Mouse (Mus musculus) limb, embryonic 14.5 days (tissue): Measurements from ENCODE around the gene Plscr3. TPM values are rescaled to one million over a fixed set of nuclear protein-coding genes. Genes with fewer than 3 reads are reported as not detected.

Experiments used
- ATAC-seq: fragments of 200-750 bp; cut with Nextera tagmentation; 2 replicates; pipeline ENCODE4 v1.8.0; 2017; ENCODE audit warnings: low read depth, moderate number of reproducible peaks, moderate TSS enrichment; ENCODE audit not compliant: low FRiP score
- DNase-seq: peaks from one replicate; pipeline ENCODE4 v3.0.0-alpha.2; 2015; ENCODE audit warnings: low spot score
- H3K27ac ChIP-seq: fragments of 300-500 bp; sonication (generic); replicated peaks from 2 replicates; pipeline ENCODE4 v1.5.1; 2014; ENCODE audit warnings: low read depth, mild to moderate bottlenecking, low read length, moderate library complexity, mixed read lengths
- H3K27me3 ChIP-seq: fragments of 300-500 bp; sonication (generic); 2 replicates; pipeline ENCODE4 v1.6.1; 2014; ENCODE audit warnings: low read length, mixed read lengths; ENCODE audit not compliant: control insufficient read depth, insufficient read depth
- H3K36me3 ChIP-seq: fragments of 300-500 bp; sonication (generic); 2 replicates; pipeline ENCODE4 v1.6.1; 2014; ENCODE audit warnings: mild to moderate bottlenecking, low read length, moderate library complexity, mixed read lengths; ENCODE audit not compliant: control insufficient read depth, insufficient read depth
- H3K4me1 ChIP-seq: fragments of 300-500 bp; sonication (generic); 2 replicates; pipeline ENCODE4 v1.6.1; 2014; ENCODE audit warnings: antibody characterized with exemption, low read length, mixed read lengths; ENCODE audit not compliant: control insufficient read depth, insufficient read depth
- H3K4me2 ChIP-seq: fragments of 300-500 bp; sonication (generic); replicated peaks from 2 replicates; pipeline ENCODE4 v1.6.1; 2014; ENCODE audit warnings: low read depth, mild to moderate bottlenecking, low read length, moderate library complexity; ENCODE audit not compliant: severe bottlenecking
- H3K4me3 ChIP-seq: fragments of 300-500 bp; sonication (generic); replicated peaks from 2 replicates; pipeline ENCODE4 v1.5.1; 2014; ENCODE audit warnings: low read length
- H3K9ac ChIP-seq: fragments of 300-500 bp; sonication (generic); 2 replicates; pipeline ENCODE4 v1.6.1; 2014; ENCODE audit warnings: mild to moderate bottlenecking, low read depth, low read length, moderate library complexity; ENCODE audit not compliant: severe bottlenecking
- H3K9me3 ChIP-seq: fragments of 300-500 bp; sonication (generic); 2 replicates; pipeline ENCODE4 v1.6.1; 2016; ENCODE audit warnings: low read length; ENCODE audit not compliant: control insufficient read depth
- POLR2A ChIP-seq: fragments of 200-500 bp; IDR thresholded peaks from 2 replicates; pipeline ENCODE4 v1.8.0; 2012; ENCODE audit warnings: inconsistent platforms, mild to moderate bottlenecking, moderate library complexity, borderline replicate concordance; ENCODE audit not compliant: insufficient read depth, insufficient read length; ENCODE audit errors: extremely low read depth
- WGBS: fragments of 180-500 bp; shearing (Covaris S2); extraction: QIAGEN DNeasy Blood & Tissue Kit; methylation state at CpG from one replicate; pipeline ENCODE4 v1.1.7; 2014; 5-methylcytosine and 5-hydroxymethylcytosine counted together
- polyA plus RNA-seq, 2 experiments: library from polyadenylated mRNA; depleted of rRNA in 1 of 2; stranded (reverse) in 1 of 2; unstranded in 1 of 2; fragments of >200 nt; fragmentation: Nextera tagmentation in 1 of 2; extraction: Ambion mirVana in 1 of 2; gene quantifications; 2 replicates each; pipeline versions ENCODE4 v1.2.1 to v1.2.3; 2012 to 2014

The Plscr3 gene
- polyA plus RNA-seq, 2 experiments: 137 to 190 TPM

- peak within 1 kb of the TSS; percentile 46 for H3K4me3 ChIP-seq
- H3K9ac ChIP-seq: peak within 1 kb of the TSS; percentile 67
- no peaks in the 10 kb centered on the region for H3K36me3 ChIP-seq
- peaks cover 22% of the 10 kb centered on the region for H3K4me1 ChIP-seq
- WGBS: under 1% methylated on average over 45 of the region's 46 CpGs
- no peaks in the 10 kb centered on the region for H3K27me3 ChIP-seq
- peak; percentile 79 for DNase-seq
- TF ChIP-seq POLR2A: no peak
- peak within 1 kb of the TSS; percentile 79 for H3K4me2 ChIP-seq
- no peaks in the 10 kb centered on the region for H3K9me3 ChIP-seq
- peak within 1 kb of the TSS; percentile 69 for H3K27ac ChIP-seq
- ATAC-seq: peak; percentile 87
Measured at GRCm38 (mm10) chr11:69880853-69881603, 34.9 kb downstream of the Plscr3 start, which contains the start of gene Kctd11. Kctd11 (minus strand) TSS chr11:69881406.

DNA sequence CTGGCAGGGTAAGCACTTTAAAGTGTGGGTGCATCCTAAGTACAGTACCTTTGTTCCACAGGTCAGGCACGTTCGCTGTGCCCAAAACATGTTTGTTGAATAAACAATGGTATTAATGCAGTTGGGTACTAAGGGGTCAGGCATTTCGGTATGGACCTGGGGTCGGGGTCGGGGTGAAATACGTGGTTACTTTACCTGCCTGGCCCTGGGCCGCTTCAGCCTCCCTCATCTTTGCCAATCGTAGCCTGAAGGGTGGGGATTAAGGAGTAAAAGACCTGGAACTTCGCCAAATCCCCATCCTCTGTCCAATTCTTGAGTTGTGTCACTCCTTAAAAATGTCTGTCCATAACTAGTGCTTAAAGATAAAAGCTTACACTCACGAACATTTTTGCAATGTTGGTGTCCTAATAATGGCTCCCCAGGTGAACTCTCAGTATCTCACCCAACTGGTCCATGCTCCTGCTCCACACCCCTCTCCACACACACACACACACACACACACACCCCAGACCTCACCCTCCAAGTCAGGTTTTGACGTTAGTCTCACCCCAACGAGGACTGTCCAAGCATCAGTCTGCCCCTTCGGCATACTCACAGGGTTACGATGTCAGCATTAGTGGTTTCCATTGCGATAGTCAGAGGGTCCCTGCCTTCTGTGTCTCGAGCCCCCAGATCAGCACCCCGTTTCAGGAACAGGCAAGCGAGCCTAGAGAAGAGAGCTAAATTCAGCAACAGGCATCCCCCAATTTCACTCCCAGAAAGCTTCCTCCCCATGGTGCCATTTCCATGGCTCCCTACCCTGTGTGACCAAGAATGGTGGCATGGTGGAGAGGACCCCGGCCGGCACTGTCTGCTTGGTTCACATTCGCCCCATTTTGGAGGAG lies 35.9 kb downstream of the Plscr3 start:
- H3K4me3 ChIP-seq: peak overlapping the region; percentile 46
- no peaks in the 10 kb centered on the region for H3K9me3 ChIP-seq
- 61% methylated on average over 21 of the region's 21 CpGs for WGBS
- TF ChIP-seq POLR2A: no peak
- H3K4me1 ChIP-seq: peaks cover 20% of the 10 kb centered on the region
- no peaks in the 10 kb centered on the region for H3K27me3 ChIP-seq
- H3K27ac ChIP-seq: peak overlapping the region; percentile 69
- DNase-seq (peak; percentile 57), ATAC-seq (no peak)
- no peaks in the 10 kb centered on the region for H3K36me3 ChIP-seq
- peak overlapping the region; percentile 67 for H3K9ac ChIP-seq
- peak overlapping the region; percentile 79 for H3K4me2 ChIP-seq

DNA sequence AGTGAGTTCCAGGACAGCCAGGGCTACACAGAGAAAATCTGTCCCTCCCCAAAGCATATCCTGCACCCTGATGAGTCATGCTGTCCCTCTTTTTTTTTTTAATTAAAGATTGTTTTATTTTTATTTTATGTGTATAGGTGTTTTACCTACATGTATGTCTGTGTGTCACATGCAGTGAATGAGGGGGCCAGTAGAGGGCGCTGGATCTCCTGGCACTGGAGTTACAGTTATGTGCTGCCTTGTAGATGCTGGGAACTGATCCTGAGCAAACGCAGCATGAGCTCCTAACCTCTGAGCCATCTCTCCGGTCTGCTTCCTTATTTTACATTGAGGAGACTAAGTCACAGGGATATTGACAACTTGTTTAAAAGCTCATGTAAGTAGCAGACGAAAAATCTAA lies 36.9 kb downstream of the Plscr3 start:
- DNase-seq (no peak), ATAC-seq (no peak)
- Histone ChIP-seq H3K4me3 (no peak overlapping the region), H3K27me3 (no peaks in the 10 kb centered on the region), H3K4me1 (peaks cover 19% of the 10 kb centered on the region), H3K36me3 (no peaks in the 10 kb centered on the region), H3K4me2 (no peak overlapping the region), H3K9ac (no peak overlapping the region), H3K9me3 (no peaks in the 10 kb centered on the region), H3K27ac (no peak overlapping the region)
- no peak for TF ChIP-seq POLR2A
- 54% methylated on average over 4 of the region's 4 CpGs for WGBS

DNA sequence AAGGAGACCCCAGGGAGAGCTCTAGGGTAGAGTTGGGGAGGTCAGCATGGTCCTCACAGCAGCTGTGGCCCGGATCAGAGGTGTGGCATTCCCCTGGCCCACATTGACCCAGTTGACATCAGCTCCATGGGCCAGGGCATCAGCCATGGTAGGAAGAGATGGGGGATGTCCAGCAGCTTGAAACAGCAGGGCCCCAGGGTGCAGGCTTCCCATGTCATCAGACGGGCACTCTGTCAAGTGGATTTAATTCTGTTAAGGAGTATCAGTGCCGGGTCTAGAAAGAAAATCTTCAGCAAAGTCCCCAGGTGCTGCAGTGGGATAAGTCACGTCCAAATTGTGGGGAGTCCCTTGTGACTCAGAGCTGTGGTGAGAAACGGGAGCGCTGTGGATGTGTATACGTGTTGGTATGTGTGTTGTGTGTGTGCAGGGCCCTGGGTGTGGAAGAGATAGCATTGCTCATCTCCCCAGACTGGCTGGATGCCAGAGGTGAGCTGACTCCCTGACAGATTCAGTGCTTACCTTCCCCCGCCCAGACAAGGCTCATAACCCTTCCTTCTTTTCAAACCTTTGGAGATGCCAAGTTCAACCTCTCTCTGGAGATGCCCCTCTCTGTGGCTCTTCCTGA lies 37.5 kb downstream of the Plscr3 start:
- Histone ChIP-seq H3K36me3 (no peaks in the 10 kb centered on the region), H3K27me3 (no peaks in the 10 kb centered on the region), H3K9me3 (no peaks in the 10 kb centered on the region), H3K4me2 (no peak overlapping the region), H3K4me1 (peaks cover 18% of the 10 kb centered on the region), H3K27ac (no peak overlapping the region), H3K9ac (no peak overlapping the region), H3K4me3 (no peak overlapping the region)
- WGBS: 87% methylated on average over 8 of the region's 8 CpGs
- ATAC-seq (no peak), DNase-seq (no peak)
- no peak for TF ChIP-seq POLR2A

DNA sequence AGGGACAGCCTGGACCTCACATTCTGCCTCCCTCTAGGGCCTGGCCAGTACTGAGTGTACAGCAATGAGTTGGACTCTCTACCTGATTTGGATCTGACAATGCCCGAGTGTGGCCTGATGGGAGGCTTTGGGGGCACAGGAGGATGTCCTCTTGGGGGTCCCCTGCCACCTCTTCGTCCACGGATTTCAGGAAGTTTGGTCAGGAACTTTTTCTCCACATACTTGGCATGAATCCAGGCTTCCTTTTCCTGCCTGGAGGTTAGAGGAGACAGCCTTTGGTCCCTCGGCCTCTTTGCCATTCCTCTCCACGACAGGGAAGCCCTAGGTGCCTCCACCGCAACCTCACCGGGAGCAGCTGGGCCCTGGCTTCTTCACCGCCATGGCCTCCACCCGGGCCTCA lies 38.1 kb downstream of the Plscr3 start:
- DNase-seq: no peak
- ATAC-seq: no peak
- Histone ChIP-seq H3K4me2 (no peak overlapping the region), H3K27me3 (no peaks in the 10 kb centered on the region), H3K9me3 (no peaks in the 10 kb centered on the region), H3K9ac (no peak overlapping the region), H3K4me3 (no peak overlapping the region), H3K4me1 (peaks cover 12% of the 10 kb centered on the region), H3K27ac (no peak overlapping the region), H3K36me3 (no peaks in the 10 kb centered on the region)
- no peak for TF ChIP-seq POLR2A
- whole genome bisulfite sequencing: 74% methylated on average over 9 of the region's 9 CpGs
